Mouse (Mus musculus) CH12.LX (cell line): Measurements from ENCODE around the gene Chd4.

ENCODE experiments used
- CTCF ChIP-seq, 2 experiments: IDR thresholded peaks in 1 of 2; conservative IDR thresholded peaks in 1 of 2; 2 replicates each; pipeline ENCODE4 v1.5.1; 2011 to 2012; ENCODE audit warnings: low read depth in 2 of 2, low read length in 2 of 2, improper control_type of control experiment in 1 of 2, inconsistent platforms in 1 of 2, mild to moderate bottlenecking in 1 of 2, moderate library complexity in 1 of 2
- EP300 ChIP-seq: IDR thresholded peaks from 2 replicates; pipeline ENCODE4 v1.6.1; 2011; ENCODE audit warnings: low read length, improper control_type of control experiment
- IRF4 ChIP-seq: IDR thresholded peaks from 2 replicates; pipeline ENCODE4 v1.6.1; 2014; ENCODE audit warnings: low read depth, mild to moderate bottlenecking, inconsistent platforms, low read length, improper control_type of control experiment
- MAX ChIP-seq: IDR thresholded peaks from 2 replicates; pipeline ENCODE4 v1.6.1; 2011; ENCODE audit warnings: low read length, improper control_type of control experiment
- MXI1 ChIP-seq: IDR thresholded peaks from 2 replicates; pipeline ENCODE4 v1.6.1; 2011; ENCODE audit warnings: mild to moderate bottlenecking, low read depth, low read length, improper control_type of control experiment
- MYC ChIP-seq: IDR thresholded peaks from 2 replicates; pipeline ENCODE4 v1.6.1; 2011; ENCODE audit warnings: low read depth, mild to moderate bottlenecking, improper control_type of control experiment, low read length
- POLR2AphosphoS2 ChIP-seq: IDR thresholded peaks from 2 replicates; pipeline ENCODE4 v1.6.1; 2011; ENCODE audit warnings: low read depth, low read length, improper control_type of control experiment
- TCF12 ChIP-seq: IDR thresholded peaks from 2 replicates; pipeline ENCODE4 v1.6.1; 2014; ENCODE audit warnings: low read depth, mild to moderate bottlenecking, inconsistent platforms, low read length, improper control_type of control experiment
- USF1 ChIP-seq: IDR thresholded peaks from 2 replicates; pipeline ENCODE4 v1.6.1; 2014; ENCODE audit warnings: low read depth, mild to moderate bottlenecking, inconsistent platforms, low read length, improper control_type of control experiment
- USF2 ChIP-seq: conservative IDR thresholded peaks from 2 replicates; pipeline ENCODE4 v1.6.1; 2011; ENCODE audit warnings: low read depth, low read length, improper control_type of control experiment
- ZMIZ1 ChIP-seq: IDR thresholded peaks from 2 replicates; pipeline ENCODE4 v1.6.1; 2012; ENCODE audit warnings: low read depth, mild to moderate bottlenecking, inconsistent platforms, low read length, improper control_type of control experiment

DNA sequence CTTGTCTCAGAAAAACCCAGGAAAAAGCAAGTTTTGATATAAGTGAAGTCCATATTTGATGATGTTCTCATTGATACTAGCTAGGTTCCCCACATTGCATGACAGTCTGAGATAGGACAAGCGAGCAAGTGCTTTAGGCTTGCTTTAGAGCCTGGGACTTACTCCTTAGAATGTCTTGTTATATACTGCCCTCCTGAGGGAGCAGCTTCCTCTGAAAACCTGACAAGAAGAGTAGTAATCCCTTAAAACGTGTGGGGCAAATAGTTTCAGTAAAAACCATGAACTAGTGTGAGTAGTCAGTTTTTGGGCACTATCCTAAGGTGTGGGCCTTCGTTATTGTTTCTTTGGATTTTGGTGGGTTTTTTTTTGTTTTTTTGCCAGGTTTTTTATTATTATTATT is 47.3 kb downstream of the Chd4 start:
- TF ChIP-seq CTCF (conservative IDR thresholded peaks at IDR 0.05 in 1 of 2, IDR thresholded peaks at IDR 0.05 in 1 of 2; ENCODE audit: low read depth in 2 of 2, low read length in 2 of 2), result no peak
- no peak for TF ChIP-seq MAX
- TF ChIP-seq POLR2AphosphoS2, result no peak
- TF ChIP-seq USF2, result no peak
- TF ChIP-seq USF1, result no peak
- TF ChIP-seq TCF12, result no peak
- no peak for TF ChIP-seq ZMIZ1
- TF ChIP-seq IRF4, result no peak
- TF ChIP-seq MXI1, result no peak
- TF ChIP-seq MYC, result no peak
- no peak for TF ChIP-seq EP300
